Mouse (Mus musculus): ENCODE results near the gene Arl3.

Gene Arl3

GRCm38 (mm10) chr19:46533525-46533924, 39.5 kb downstream of the Arl3 start:
- no peak for DNase-seq (ENCODE audit: low spot score in 2 of 2)

GRCm38 (mm10) chr19:46533066-46533465, 39.9 kb downstream of the Arl3 start:
- no peak for DNase-seq (ENCODE audit: low spot score in 2 of 2)

GRCm38 (mm10) chr19:46532031-46532688, 40.8 kb downstream of the Arl3 start:
- peak in 1 of 2 experiments; percentile 66 for DNase-seq (ENCODE audit: low spot score in 2 of 2)

- no peak for DNase-seq (ENCODE audit: low spot score in 2 of 2)
Measured at GRCm38 (mm10) chr19:46531071-46532030, 41.6 kb downstream of the Arl3 start.

- DNase-seq (ENCODE audit: low spot score in 2 of 2): no peak
Measured at GRCm38 (mm10) chr19:46530449-46530990, 42.5 kb downstream of the Arl3 start.

GRCm38 (mm10) chr19:46529601-46530448, 43.2 kb downstream of the Arl3 start:
- no peak for DNase-seq (ENCODE audit: low spot score in 2 of 2)

GRCm38 (mm10) chr19:46528529-46529213, 44.3 kb downstream of the Arl3 start:
- peak; percentile 68 to 83 for DNase-seq (ENCODE audit: low spot score in 2 of 2)

- DNase-seq (ENCODE audit: low spot score in 2 of 2): no peak
Measured at GRCm38 (mm10) chr19:46527632-46528528, 45.1 kb downstream of the Arl3 start.

- DNase-seq (ENCODE audit: low spot score in 2 of 2): no peak
Measured at GRCm38 (mm10) chr19:46525691-46526631, 47.0 kb downstream of the Arl3 start.

- peak in 1 of 2 experiments; percentile 56 for DNase-seq (ENCODE audit: low spot score in 2 of 2)
Measured at GRCm38 (mm10) chr19:46524601-46525321, 48.2 kb downstream of the Arl3 start.

- DNase-seq (ENCODE audit: low spot score in 2 of 2): no peak
Measured at GRCm38 (mm10) chr19:46524152-46524544, 48.9 kb downstream of the Arl3 start.

GRCm38 (mm10) chr19:46523480-46524151, 49.4 kb downstream of the Arl3 start:
- no peak for DNase-seq (ENCODE audit: low spot score in 2 of 2)

GRCm38 (mm10) chr19:46523131-46523479, 49.9 kb downstream of the Arl3 start:
- no peak for DNase-seq (ENCODE audit: low spot score in 2 of 2)

- no peak for DNase-seq (ENCODE audit: low spot score in 2 of 2)
Measured at GRCm38 (mm10) chr19:46522433-46523044, 50.5 kb downstream of the Arl3 start.

GRCm38 (mm10) chr19:46521698-46522097, 51.3 kb downstream of the Arl3 start:
- DNase-seq (ENCODE audit: low spot score in 2 of 2): no peak

- no peak for DNase-seq (ENCODE audit: low spot score in 2 of 2)
Measured at GRCm38 (mm10) chr19:46518828-46519621, 54.0 kb downstream of the Arl3 start.

Measured in spleen, postnatal 10 days (tissue).